Comparison of ENCODE assay signal across 8 mouse cellular contexts in genomic region chr17:15194894-15195461, GRCm38 (mm10).
DNase-seq lines count a peak whose midpoint lies in the region; ATAC-seq lines count a peak whose summit lies in the region.

No protein-coding gene starts in this region.

- no peaks in the 10 kb centered on the region for H3K36me3 ChIP-seq in forebrain, embryonic 15.5 days
- H3K36me3 ChIP-seq in limb, embryonic 13.5 days: no peaks in the 10 kb centered on the region

- WGBS in forebrain, embryonic 15.5 days: 19% methylated on average over 7 of the region's 7 CpGs
- WGBS in limb, embryonic 13.5 days: 5% methylated on average over 7 of the region's 7 CpGs

- no peak overlapping the region for H3K9ac ChIP-seq in forebrain, embryonic 15.5 days (replicated peaks)
- H3K9ac ChIP-seq in limb, embryonic 13.5 days: peak overlapping the region; percentile 45; the same call in 1 of the 2 replicates

- no peak overlapping the region for H3K4me3 ChIP-seq in forebrain, embryonic 15.5 days
- H3K4me3 ChIP-seq in limb, embryonic 13.5 days: no peak overlapping the region

- no peak overlapping the region for H3K4me2 ChIP-seq in forebrain, embryonic 15.5 days (replicated peaks)
- peak overlapping the region; percentile 16; the same call in 1 of the 2 replicates for H3K4me2 ChIP-seq in limb, embryonic 13.5 days (replicated peaks)

- peaks cover 36% of the 10 kb centered on the region for H3K4me1 ChIP-seq in forebrain, embryonic 15.5 days
- H3K4me1 ChIP-seq in limb, embryonic 13.5 days: peaks cover 25% of the 10 kb centered on the region

- intact Hi-C loops in left cerebral cortex, postnatal 4 days (cut with DNase I): no loop called here

- DNase-seq in left cerebral cortex, postnatal 4 days: peak; percentile 70
- DNase-seq in left cerebral cortex, adult 18-20 months (ENCODE audit: low spot score in 2 of 2): no peak
- peak; percentile 94 for DNase-seq in retina, postnatal 1 day
- DNase-seq in adrenal gland, postnatal 36 days: no peak
- DNase-seq in right cerebral cortex, postnatal 25 days: no peak
- DNase-seq in thymus, adult 18-20 months: no peak

- H3K27ac ChIP-seq in forebrain, embryonic 15.5 days (replicated peaks): peak overlapping the region; percentile 13; the same call in 1 of the 2 replicates
- no peak overlapping the region; the same call in 1 of the 2 replicates for H3K27ac ChIP-seq in limb, embryonic 13.5 days

- no peaks in the 10 kb centered on the region for H3K9me3 ChIP-seq in forebrain, embryonic 15.5 days
- H3K9me3 ChIP-seq in limb, embryonic 13.5 days: no peaks in the 10 kb centered on the region

- H3K27me3 ChIP-seq in forebrain, embryonic 15.5 days: no peaks in the 10 kb centered on the region
- H3K27me3 ChIP-seq in limb, embryonic 13.5 days: no peaks in the 10 kb centered on the region

- ATAC-seq in forebrain, embryonic 15.5 days (replicated peaks): peak; percentile 67
- peak; percentile 85 for ATAC-seq in limb, embryonic 13.5 days (ENCODE audit: low FRiP score, low read depth)

Comparison
In these comparisons a context has a peak if more than half of its experiments do, and no peak if none do; other contexts are left out.
1. DNase-seq: peak in left cerebral cortex, postnatal 4 days (single experiment) and retina, postnatal 1 day (single experiment); none in left cerebral cortex, adult 18-20 months (0 of 2), adrenal gland, postnatal 36 days (0 of 2), right cerebral cortex, postnatal 25 days (single experiment) and thymus, adult 18-20 months (0 of 2).